Mouse (Mus musculus): ENCODE measurements around the gene Abcb9.

DNA sequence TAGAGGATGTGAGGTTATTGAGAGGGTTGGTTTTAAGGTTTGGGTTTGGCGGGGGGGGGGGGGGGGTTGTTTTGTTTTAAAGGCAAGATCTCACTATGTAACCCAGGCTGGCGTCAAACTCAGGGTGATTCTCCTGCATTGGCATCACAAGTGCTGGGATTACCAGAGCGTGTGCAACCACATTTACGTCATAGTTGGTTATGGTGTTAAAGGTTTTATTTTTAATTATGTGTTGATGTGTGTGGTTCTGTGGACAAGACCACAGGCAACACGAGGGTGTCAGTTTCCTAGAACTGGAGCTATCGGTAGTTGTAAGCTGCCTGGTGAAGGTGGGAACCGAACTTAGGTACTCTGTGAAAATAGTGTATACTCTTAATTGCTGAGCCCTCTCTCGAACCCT lies 59.8 kb downstream of the Abcb9 start:
- no peak for TF ChIP-seq CTCF (IDR thresholded peaks at IDR 0.05; ENCODE audit: control insufficient read depth, insufficient read depth, insufficient read length)
- no peak for TF ChIP-seq CEBPB (IDR thresholded peaks at IDR 0.05; ENCODE audit: low read depth)
- no peak for TF ChIP-seq MYOD1 (IDR thresholded peaks at IDR 0.05; ENCODE audit: control insufficient read depth, insufficient read length, low read depth)
- no peak for TF ChIP-seq FOSL1 (IDR thresholded peaks at IDR 0.05; ENCODE audit: insufficient read depth, low read length, poor library complexity, severe bottlenecking)

Data from C2C12 (cell line).